Mouse (Mus musculus) layer of hippocampus, adult 18-20 months (tissue): ENCODE results near the gene Srek1. TPM values are rescaled to one million over a fixed set of nuclear protein-coding genes. Genes with fewer than 3 reads are reported as not detected.

ENCODE experiments used
- DNase-seq, 2 experiments: peaks; one replicate each; pipeline ENCODE4 v3.0.0; 2022; ENCODE audit warnings: low spot score in 2 of 2
- total RNA-seq, 2 experiments: library from RNA; stranded (reverse); gene quantifications; 2 replicates each; pipeline ENCODE4 v1.2.3; 2021

Gene Srek1
- total RNA-seq, 2 experiments from 2014 or later = 71.3 to 82.5 TPM

DNA sequence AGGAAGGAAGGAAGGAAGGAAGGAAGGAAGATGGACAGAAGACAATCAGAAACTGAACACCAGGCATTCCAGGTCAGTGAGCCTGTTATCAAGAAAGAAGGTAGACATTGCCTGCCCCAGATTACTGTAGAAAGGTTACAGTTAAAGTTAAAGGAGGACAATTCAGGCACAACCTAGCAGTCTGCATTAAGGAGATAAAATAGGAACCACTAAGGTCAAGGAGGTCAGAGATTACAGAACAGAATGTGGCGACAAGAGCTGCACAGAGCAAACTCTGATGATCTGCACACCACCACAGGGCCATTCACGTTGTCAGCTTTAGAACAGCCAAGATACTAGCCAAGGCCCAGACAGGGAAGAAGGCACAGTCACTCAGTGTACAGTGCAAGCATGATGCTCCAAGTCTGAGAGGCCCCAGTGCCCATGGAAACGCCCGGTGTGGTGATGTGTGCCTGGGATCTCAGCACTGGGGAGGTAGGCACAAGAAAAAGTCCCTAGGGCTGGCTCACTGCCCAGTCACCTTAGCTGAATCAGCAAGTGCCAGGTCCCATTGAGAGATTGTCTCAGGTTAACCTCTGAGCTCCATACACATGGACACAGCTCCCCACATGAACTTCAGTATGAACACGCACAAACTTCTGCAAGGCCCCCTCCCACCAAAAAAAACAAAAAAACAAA is 38.9 kb downstream of the Srek1 start:
- DNase-seq = peak in 1 of 2 experiments; percentile 1

DNA sequence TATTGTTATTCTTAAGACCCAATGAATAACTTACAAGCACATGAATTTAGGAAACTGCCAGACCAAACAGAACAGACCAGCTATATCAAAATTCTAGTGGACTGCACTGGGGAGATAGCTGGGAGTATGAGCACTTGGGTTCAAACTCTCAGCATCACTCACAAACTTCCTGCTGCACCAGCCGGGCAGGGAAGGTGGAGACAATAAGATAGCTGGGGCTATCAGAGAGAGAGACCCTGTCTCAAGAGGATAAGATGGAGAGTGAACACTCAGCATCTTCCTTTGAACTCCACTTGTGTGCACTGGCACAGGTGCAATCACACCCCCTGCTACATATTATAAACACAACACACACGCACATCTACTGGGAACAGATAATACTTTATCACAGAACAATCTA is 47.5 kb downstream of the Srek1 start:
- no peak for DNase-seq

DNA sequence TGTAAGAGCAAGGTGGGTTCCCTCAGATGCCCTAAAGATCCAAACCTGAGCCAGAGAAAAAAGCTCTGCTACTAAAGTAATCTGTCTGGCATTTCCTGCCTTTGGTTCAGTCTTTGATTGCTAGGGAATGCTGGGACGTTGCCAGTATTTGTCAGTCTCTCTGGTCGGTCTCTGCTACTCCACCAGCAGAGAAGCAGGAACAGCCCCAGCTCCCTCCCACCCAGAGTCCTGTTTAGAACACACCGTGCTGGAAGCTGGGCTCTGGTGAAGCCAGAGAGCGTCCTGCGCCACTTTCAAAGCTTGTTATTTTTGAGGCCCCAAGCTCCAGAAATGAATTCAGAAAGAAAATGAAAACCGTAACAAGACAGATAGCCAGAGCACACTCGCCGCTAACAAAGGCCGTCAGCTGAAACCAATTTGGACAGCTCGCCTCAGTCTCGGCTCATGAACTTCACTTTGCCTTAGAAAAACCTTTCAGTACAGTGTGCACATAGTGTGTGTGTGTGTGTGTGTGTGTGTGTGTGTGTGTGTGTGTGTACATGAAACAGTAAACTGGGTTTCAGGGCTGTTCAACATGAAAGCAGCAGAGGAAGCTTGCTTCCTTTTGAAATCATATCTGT is 62.9 kb downstream of the Srek1 start:
- peak; percentile 76 to 84 for DNase-seq

DNA sequence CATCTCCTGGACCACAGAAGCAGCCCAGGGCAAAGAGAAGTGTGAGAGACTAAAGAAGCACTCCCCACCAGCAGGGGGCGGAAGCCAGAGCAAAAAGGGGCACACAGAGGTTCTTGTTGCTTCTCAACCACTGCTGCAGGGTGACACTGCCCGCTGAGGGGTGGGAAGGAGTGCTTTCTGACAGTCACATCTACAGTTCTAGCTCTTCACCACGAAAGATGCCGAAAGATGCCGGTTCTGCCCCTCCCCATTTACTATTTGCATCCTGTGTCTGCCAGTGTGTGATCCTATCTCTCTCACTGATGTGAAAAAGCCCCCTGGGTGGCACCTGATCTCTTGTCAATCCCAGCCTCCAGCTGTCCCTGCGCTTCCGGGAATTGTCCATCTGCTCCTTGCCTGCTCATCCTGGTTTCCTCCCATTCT is 64.0 kb downstream of the Srek1 start:
- no peak for DNase-seq

DNA sequence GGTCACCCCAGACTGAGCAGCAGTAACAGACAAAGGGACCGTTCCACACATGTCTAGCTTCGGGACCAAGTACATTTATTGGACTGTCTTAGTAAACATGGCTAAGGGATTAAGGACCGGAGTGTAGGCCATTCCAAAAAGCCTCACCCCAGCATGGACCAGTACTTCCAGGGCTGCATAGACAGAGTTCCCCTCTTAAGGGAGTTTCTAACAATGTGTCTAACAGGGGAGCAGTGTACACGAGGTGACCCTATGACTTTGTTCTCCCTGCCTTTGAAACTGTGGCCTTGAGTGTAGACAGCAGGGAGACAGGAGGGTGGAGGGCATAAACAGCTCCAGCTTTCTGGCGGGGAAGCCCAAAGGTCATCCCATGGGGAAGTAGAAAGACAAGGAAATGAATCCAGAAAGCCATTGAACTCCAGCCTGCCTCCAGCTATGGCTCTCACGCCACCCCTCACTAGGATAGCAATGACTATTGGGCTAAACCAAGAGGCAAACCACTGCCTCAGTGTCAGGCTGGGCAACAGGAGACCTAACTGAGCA is 68.9 kb downstream of the Srek1 start:
- DNase-seq = no peak

DNA sequence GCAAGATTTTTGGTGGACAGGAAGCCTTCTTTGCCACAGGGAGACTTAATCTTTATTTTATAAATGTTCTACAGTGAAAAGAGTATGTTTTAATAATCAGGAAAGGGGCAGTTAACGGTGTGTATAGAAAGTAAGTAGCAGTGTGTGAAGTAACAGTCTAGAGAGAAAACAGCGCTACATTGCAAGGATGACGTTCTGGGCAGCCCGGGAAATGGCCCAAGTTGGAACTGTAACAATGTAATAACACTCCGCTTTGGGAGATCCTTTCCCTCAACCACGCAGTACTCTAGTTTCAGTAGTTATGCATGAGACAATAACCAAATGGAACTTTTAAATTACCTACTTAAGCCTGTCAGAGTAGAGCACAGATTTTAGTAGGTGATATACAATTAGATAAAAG is 70.6 kb downstream of the Srek1 start:
- DNase-seq = no peak

DNA sequence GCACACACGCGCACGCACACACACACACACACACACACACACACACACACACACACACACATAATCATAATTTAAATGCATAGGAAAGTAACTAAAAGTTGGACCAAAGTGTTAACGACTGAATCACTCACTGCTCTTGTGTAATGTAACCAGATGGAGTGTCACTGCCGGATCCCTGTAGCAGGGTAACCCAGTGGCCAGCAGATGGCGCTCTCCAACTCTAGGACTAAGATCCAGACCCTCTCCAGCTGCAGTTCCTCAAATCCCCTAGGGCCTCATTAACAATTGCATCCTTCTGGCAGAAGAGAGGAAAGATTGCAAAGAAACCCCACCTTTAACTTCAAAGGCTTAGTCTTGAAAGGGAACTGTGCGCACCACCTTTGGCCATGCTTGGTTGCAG is 71.0 kb downstream of the Srek1 start:
- peak; percentile 72 to 90 for DNase-seq

DNA sequence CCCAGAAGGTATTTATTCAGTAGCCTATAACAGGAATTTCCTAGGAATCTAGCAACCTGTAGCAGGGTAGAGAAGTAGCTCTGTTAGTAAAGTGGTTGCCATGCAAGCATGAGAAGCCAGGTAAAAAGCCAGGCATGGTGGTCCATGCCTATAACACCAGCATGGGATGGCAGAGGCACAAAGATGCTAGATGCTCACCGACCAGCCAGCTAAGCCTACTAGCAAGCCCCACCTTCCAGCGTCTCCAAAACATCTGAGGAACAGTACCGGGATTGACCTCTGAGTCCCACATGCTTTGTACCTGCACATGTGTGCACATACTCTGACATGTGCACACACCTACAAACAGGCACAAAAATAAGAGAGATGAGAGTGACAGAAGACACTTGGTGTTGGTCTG is 72.1 kb downstream of the Srek1 start:
- DNase-seq = no peak

DNA sequence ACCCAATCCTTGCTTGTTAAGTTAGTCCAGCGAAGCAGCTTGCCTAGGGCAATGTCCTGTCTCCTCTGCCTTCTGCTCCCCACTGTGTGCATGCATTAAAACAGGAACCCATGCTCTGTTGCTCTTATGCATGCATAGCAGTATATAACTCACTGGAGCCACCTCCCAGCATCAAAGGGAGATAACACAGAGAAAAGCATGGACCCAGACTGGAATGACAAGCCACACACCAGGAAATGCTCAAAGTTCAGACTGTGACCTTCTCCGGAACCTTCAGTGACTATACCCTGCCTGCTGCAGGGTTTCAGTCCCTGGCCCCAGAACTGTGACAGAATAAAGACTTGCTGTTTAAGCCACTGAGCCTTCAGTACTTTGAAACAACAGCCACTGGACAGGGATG is 73.7 kb downstream of the Srek1 start:
- DNase-seq = no peak

DNA sequence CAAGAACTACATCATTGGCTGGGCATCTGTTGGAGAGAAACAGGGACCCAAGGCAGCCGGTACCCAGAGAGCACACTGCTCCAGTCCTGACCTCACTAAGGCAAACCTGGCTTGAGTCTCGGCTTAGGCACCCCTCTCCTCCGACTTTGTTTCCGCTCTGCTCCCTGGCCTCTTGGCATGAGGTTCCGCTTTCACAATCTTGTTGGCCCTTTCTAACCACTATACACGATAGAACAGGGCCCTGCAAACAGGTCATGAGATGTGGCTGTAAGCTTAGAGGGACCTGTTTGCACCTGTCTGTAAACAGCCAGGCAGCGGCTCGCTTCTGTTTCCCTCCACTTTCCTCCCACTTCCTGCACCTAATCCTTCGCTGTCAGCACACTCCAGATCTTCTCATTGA is 76.4 kb downstream of the Srek1 start:
- no peak for DNase-seq

DNA sequence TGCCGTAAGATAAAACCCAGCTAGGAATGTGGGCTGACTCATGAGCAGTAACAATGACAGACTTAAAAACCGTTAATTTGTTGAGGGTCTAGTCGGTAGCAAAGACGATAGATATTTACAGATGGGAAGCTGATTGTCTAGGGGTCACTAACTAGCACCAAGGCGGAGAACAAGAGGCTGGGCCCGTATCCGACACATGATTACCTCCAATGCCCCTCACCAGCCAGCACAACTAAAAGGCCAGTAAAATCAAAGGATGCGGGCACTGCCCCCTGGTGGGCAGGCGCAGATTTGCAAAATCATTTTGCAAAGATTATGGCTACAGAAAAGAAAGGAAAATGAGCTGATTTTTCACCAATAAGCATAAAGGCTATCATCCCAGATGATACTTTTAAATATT is 78.2 kb downstream of the Srek1 start:
- peak; percentile 32 to 72 for DNase-seq

DNA sequence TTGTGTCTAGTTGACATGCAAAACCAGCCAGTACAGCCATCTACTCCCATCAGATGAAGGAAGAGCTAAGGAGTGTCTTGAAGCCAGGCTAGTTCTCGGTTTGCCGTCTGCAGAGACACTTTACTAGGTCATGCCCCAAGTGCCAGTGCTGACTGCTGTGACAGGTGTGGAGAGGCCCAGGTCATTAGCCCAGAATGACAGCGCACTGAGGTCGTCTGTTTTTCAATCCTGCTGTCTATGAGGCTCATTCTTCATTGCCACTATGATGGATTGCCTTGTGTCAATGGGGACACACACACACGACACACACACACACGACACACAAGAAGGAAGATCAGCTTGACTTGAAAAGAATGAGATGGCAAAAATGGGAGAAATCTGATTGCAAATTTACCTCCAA is 79.0 kb downstream of the Srek1 start:
- no peak for DNase-seq

Other genes with a start within 250 kb of the Srek1 start
- gene Erbin, start 145.9 kb upstream of the Srek1 start, total RNA-seq = 10 to 100 TPM; 45.5 to 54.8 TPM